Mouse (Mus musculus) MEL-GATA-1-ER (cell line): ENCODE results near the gene Cdk6.

Experiments
- DNase-seq: peaks from one replicate; pipeline ENCODE4 v3.0.0-alpha.2; 2012; ENCODE audit warnings: low read depth; ENCODE audit errors: extremely low read depth

Gene Cdk6

GRCm38 (mm10) chr5:3482474-3482873 is 141.2 kb downstream of the Cdk6 start:
- no peak for DNase-seq

DNA sequence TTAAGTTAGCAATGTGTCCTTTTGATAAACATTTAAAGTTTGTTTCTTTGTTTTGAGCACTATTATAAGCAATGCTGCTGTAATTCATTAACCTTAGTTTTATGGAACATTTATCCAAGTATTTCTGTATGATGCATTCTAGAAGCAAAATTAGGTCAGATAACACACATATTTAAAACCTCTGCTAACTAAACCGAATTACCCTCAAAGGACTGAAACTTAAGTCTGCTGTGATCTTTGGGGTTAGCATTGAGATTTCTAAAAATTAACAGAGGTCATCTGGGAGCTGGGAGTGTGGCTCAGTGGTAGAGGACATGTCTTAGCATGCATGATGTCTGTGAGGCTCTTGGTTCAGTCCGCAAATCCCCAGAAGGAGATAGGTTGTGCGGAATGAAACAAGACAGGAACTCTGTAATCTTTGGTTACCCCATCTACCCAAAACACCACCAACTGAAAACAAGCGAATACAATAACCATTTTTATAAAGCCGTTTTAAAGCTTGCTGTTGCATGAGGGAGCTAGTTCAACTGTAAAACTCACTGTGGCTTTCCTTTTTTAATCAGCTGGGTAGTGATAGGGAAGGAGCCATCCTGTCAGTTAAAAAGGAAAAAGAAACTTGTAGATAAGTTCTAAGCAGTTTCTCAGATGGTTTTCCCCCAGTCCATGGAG is 141.9 kb downstream of the Cdk6 start:
- DNase-seq: peak; percentile 56

DNA sequence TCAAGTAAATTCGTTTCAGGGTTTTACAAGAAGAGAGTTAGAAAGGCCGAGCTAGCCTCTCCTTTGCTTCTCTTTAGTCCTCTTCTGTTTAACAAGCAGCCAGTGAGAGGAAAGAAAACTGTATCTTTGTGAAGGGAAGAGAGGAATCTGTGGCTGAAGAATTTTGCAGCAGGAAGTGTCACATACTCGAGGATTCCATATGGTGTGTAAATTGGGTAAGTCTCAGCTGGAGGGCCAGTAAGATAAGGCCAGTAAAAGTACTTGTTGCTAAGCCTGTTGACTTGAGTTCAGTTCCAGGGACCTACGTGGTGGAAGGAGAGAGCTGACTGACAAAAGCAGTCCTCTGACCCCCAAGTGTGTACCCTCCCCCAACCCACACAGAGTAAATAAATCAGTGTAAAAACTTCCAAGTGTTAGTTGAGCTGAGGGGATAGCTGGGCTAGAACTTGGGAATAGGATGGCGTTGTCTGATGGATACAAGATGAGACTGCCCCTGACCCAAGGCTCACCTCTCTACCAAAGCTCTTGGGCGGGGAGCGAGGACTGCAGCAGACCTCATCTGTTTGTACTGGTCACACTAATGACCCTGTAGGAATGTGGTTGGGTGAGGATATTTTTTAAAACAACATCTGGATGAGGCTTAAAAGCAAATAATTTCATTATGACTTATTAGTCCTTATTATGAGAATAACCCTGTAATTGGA is 145.4 kb downstream of the Cdk6 start:
- no peak for DNase-seq

DNA sequence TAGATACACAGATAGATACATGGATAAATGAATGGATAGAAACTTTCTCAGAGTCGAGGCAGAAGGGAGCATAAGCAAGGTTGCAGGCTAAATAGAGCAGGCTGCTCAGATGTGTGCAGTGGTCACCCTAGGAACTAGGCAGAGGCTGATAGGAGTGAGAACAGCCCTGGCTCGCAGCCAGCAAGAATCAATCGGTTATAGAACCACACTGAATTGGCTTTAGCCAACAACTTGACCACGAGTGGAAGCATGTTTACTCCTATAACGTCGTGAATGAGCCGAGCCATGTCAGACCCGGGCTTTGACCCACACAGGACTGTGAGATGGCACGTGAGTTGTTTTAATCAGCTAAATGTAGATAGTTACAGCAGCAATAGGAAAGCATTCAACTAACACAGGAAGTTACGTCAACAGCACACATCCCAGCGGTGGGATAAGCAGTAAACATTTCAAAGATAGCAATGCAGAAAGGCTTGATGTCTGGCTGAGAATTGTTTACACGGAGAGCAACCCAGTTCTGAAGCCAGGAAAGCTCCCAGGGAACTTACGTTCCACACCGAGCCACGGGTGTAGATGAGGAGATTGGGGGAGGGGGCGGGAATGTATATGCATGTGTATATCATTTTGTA is 147.0 kb downstream of the Cdk6 start:
- no peak for DNase-seq

GRCm38 (mm10) chr5:3490358-3490757 is 149.1 kb downstream of the Cdk6 start:
- no peak for DNase-seq

- DNase-seq: no peak
Observed at GRCm38 (mm10) chr5:3491084-3491483, 149.8 kb downstream of the Cdk6 start.

GRCm38 (mm10) chr5:3491883-3492282 is 150.6 kb downstream of the Cdk6 start:
- DNase-seq: no peak

DNA sequence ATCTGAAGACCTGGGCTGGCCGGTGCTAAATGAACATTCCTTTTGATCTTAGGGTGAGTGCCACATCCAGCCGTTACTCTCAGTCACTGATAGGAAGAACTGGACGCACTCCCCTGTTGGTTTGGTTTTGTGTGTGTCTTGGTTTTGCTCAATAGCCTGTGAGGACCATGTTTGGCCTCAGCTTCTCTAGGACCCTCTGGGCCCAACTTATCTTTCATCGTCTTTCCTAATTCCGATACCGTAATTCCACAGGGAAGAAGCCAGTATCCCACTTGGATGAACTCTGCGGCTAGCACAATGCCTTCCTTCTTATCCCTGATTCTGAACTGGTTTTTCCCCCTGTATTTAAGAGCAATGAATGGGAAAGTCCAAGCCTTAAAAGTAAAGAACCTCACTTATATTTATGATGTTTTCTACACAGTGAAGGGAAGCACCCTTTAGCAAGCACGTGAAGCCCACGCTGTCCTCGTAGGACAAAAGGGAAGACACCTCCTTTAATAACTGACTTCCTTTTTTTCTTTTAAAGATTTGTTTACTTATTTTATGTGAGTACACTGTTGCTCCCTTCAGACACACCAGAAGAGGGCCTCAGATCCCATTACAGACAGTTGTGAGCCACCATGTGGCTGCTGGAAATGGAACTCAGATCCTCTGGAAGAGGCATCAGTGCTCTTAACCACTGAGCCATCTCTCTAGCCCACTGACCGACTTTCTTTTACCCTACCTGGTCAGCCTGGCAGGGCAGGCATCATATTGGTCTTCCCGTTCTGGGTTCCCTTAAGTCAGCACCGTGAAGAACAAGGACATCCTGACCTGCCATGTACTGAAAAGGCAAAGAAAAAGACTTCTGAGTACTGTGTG is 151.7 kb downstream of the Cdk6 start:
- no peak for DNase-seq

DNA sequence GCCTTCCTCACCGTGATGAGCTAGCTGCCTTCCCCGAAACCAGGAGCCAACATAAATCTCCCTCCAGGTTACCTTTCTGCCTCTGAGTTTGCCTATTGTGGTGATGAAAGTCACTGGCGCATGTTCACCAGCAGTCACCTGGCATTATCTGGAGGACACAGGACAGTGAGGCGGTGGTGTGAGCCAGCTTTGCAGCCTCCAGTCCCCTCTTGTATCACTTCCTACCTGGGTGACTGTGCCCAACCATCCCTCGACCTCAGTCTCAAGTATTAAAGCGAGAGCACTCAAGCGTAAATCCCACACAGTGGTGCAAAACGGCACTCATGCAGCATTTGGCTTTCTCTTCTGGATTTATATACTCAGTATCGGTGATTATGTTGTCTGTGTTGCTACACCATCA is 152.7 kb downstream of the Cdk6 start:
- DNase-seq: no peak

DNA sequence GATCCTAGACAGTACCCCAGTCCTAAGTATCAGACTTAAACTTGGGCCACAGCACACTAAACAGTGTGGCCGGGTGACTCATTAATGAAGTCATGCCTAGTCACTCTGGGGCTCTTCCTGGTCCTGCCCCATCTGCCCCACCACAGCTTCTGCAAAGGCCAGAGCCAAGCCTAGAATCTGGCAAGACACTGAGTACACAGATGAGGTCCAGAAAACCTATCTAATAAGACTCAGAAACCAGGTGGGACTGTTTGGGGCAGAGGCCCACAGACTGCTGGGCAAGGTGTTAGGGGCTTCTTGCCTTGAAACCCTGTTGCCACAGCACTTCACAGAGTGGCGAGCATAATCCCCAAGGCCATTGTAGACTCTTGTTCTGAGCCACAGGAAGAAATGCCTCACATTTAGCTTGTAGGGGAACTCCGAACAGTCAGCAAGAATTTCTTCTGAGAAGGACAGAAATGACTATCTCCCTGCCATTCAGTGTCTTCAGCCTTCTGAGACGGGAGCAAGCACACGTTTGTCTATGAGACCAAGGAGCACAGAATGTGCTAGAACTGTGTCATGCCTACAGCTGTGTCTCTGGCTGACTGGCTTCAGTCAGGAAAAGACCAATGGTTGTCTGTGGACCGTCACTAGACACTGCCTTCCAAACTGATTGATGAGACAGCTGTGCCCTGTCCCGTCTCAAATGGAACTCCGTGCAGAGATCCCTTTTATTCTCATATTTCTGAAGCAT is 153.3 kb downstream of the Cdk6 start:
- no peak for DNase-seq

- peak; percentile 53 for DNase-seq
Observed at GRCm38 (mm10) chr5:3497505-3497925, 156.2 kb downstream of the Cdk6 start.

DNA sequence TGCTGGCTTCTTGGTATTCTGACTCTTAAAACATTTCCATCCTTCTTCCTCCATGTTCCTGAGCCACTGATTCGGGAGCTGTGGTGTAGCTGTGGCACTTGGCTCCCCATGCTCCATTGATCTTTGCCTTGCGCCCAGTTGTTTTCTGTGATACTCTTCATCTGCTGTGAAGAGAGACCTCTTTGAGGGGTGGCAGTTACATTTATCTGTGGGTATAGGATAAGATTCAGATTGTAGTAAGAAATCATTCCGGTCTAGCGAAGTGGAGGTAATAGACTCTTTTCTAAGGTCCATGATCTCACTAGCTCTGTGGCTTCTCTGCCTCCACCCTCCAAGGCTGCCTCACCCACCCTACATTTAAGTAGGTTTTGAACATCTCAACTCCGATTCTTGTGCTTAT is 159.0 kb downstream of the Cdk6 start:
- no peak for DNase-seq

DNA sequence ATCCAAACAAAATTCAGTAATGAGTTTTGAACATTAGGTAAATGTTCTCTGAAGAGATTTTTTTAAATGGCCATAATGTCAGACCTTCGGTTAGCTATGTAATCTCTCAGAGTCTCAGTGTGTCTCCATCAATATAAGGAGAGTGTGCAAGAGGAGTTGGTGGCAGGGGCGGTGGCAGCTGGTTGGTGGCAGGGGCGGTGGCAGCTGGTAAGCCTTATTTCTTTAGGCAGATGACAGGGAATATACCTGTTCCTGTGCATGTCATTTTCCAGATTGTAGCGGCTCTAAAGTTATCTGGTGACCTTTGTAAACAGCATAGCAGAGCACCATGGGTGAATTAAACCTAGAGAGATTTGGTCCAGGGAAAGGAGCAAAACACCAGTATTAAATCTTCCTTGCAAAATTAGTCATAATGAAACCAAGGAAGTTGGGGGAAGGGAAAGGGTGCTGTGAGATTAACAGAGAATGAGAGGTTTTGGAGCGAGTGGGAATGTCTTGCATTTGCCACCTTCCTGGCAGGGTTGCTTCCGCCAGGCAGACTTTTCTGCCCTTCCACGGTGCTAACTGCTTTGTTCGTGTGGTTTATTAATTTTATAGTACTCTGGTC is 159.8 kb downstream of the Cdk6 start:
- DNase-seq: no peak

DNA sequence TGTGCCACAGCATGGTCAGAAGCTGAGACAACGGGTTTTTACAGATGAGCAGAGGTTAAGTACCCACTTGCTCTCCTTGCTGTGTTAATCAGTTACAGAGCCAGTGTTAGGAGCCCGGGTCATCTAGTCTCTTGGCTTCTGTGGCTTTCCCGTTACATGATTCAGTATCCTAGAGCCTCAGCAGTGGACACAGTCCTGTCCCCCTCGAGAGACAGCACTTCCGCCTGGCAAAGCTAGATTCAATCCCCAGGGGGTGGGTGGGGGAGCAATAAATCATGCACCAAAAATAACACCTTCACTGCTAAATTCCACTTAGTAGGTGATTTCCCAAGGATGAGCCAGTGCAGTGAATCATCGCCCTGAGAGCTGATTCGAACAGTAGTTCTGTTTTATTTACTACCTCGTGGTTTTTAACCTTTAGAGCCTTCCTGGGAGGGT is 160.3 kb downstream of the Cdk6 start:
- no peak for DNase-seq

GRCm38 (mm10) chr5:3502610-3503350 is 161.5 kb downstream of the Cdk6 start:
- no peak for DNase-seq

GRCm38 (mm10) chr5:3503373-3503772 is 162.1 kb downstream of the Cdk6 start:
- DNase-seq: no peak

- DNase-seq: no peak
Observed at GRCm38 (mm10) chr5:3503836-3504323, 162.6 kb downstream of the Cdk6 start.

DNA sequence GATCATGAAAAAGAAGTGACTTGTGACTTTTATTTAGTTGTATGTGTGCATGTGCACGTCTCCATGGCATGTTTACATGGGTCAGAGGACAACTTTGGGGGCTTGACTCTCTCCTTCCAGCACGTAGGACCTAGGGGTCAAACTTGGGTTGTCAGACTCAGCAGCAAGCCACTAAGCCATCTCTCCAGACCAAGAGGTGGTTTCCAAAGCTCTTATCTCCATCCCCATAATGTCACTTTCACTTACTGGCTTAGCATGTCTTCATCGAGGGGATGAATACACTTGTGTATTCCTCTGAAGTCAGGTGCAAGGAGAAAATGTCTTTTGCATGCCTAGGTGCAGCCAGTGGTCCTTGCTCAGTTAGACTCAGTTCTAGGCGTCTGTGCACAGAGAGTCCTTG is 163.2 kb downstream of the Cdk6 start:
- no peak for DNase-seq

GRCm38 (mm10) chr5:3505553-3505952 is 164.3 kb downstream of the Cdk6 start:
- DNase-seq: peak; percentile 68
